Mouse (Mus musculus): ENCODE results near the gene Itpk1. TPM values are rescaled to one million over a fixed set of nuclear protein-coding genes. Genes with fewer than 3 reads are reported as not detected.

The Itpk1 gene
- polyA plus RNA-seq, 1 experiment from 2014 or later = 40.6 TPM

- 76% methylated on average over 3 of the region's 3 CpGs for WGBS
- H3K4me3 ChIP-seq (ENCODE audit: low read depth, low read length) = no peak overlapping the region
- H3K4me2 ChIP-seq (ENCODE audit: low read depth, low read length) = no peak overlapping the region
- no peaks in the 10 kb centered on the region for H3K9me3 ChIP-seq (ENCODE audit: control insufficient read depth, low read length)
- no peak for ATAC-seq (ENCODE audit: low read depth)
- H3K36me3 ChIP-seq (ENCODE audit: control insufficient read depth, insufficient read depth, low read length) = no peaks in the 10 kb centered on the region
- no peak overlapping the region for H3K27ac ChIP-seq (ENCODE audit: low read depth, low read length)
- no peaks in the 10 kb centered on the region for H3K27me3 ChIP-seq (ENCODE audit: control insufficient read depth, insufficient read depth, low read length)
- no peaks in the 10 kb centered on the region for H3K4me1 ChIP-seq (ENCODE audit: control insufficient read depth, insufficient read depth, low read length)
- H3K9ac ChIP-seq (replicated peaks; ENCODE audit: low read depth, low read length) = no peak overlapping the region
These were observed 27.6 kb downstream of the Itpk1 start for GRCm38 (mm10) chr12:102677089-102677488.

GRCm38 (mm10) chr12:102674556-102674955 is 30.2 kb downstream of the Itpk1 start:
- Histone ChIP-seq H3K9ac (replicated peaks; ENCODE audit: low read depth, low read length) (no peak overlapping the region), H3K27me3 (ENCODE audit: control insufficient read depth, insufficient read depth, low read length) (no peaks in the 10 kb centered on the region), H3K4me1 (ENCODE audit: control insufficient read depth, insufficient read depth, low read length) (0 out of 2 replicates have a peak, but pooled peaks cover 5% of the 10 kb centered on the region), H3K9me3 (ENCODE audit: control insufficient read depth, low read length) (no peaks in the 10 kb centered on the region), H3K4me3 (ENCODE audit: low read depth, low read length) (no peak overlapping the region), H3K36me3 (ENCODE audit: control insufficient read depth, insufficient read depth, low read length) (no peaks in the 10 kb centered on the region), H3K27ac (ENCODE audit: low read depth, low read length) (no peak overlapping the region), H3K4me2 (ENCODE audit: low read depth, low read length) (no peak overlapping the region)
- WGBS = 91% methylated on average over 10 of the region's 10 CpGs
- ATAC-seq (ENCODE audit: low read depth) = no peak

DNA sequence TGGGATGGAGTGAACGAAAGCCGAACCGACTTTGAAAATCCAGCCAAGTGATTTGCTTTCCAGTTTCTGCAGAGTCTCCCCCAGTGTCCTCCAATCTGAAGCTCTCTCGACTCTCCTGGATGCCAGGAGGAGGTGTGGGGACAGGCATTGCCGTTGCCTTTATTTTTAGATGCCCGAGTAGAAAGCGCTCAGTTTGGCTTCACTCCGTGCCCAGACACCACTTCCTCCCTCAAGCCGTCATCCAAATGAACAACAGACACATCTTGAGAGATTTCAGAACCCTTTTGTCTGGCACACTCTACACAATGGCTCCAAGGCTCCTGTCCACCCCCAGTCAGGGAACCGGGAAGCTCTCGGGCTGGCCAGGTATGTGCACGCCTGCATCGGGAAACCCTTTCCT is 30.6 kb downstream of the Itpk1 start:
- 96% methylated on average over 13 of the region's 13 CpGs for WGBS
- 0 out of 2 replicates have a peak, but pooled peaks cover 5% of the 10 kb centered on the region for H3K4me1 ChIP-seq (ENCODE audit: control insufficient read depth, insufficient read depth, low read length)
- no peaks in the 10 kb centered on the region for H3K27me3 ChIP-seq (ENCODE audit: control insufficient read depth, insufficient read depth, low read length)
- no peaks in the 10 kb centered on the region for H3K36me3 ChIP-seq (ENCODE audit: control insufficient read depth, insufficient read depth, low read length)
- no peak overlapping the region for H3K9ac ChIP-seq (replicated peaks; ENCODE audit: low read depth, low read length)
- no peak overlapping the region for H3K27ac ChIP-seq (ENCODE audit: low read depth, low read length)
- H3K9me3 ChIP-seq (ENCODE audit: control insufficient read depth, low read length) = no peaks in the 10 kb centered on the region
- no peak overlapping the region for H3K4me2 ChIP-seq (ENCODE audit: low read depth, low read length)
- ATAC-seq (ENCODE audit: low read depth) = no peak
- no peak overlapping the region for H3K4me3 ChIP-seq (ENCODE audit: low read depth, low read length)

DNA sequence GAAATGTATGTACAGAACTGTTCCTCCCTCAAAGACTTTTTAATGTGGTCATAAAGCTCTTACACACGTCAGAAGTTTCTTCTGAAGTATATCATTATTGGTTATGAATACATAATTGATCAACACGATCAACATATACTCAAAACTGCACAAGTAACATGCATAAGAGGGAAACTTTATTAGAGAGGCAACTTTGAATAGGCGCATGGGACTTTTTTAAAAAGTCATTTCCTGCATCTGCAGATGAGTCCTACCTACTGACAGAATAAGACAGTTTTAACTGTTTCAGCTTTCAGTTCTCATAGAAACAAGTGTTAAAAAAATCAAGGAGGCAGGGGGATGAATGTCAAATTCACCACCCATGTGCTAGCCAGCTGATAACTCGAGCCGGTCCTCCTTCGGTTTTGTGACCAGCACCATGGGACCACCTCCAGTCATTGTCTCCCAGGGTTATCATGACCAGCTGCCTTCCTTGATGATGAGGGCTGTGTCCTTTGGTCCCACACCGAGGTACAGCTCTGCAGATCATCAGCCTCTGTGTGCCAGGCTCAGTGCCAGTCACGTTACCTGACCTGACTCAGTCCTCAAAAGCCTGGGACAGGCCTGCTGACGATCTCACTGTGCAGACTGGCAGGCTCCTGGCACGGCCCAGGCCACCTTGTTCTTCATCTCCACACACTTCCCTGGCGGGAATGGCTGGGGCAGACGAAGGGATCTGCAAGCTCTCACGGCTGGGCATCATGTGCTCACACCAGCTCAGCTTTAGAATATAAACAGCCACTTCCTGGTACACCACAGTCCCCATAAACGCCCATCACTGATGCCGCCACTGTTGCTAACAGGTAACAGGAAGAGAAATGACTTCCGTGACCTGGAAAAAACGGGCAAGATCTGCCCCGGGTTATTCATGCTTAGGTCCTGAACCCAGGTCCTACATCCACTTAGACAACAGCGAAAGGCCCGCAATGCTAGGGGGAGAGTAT is 31.6 kb downstream of the Itpk1 start:
- H3K9ac ChIP-seq (replicated peaks; ENCODE audit: low read depth, low read length) = no peak overlapping the region
- no peak overlapping the region for H3K4me3 ChIP-seq (ENCODE audit: low read depth, low read length)
- ATAC-seq (ENCODE audit: low read depth) = no peak
- H3K4me1 ChIP-seq (ENCODE audit: control insufficient read depth, insufficient read depth, low read length) = 0 out of 2 replicates have a peak, but pooled peaks cover 5% of the 10 kb centered on the region
- no peak overlapping the region for H3K27ac ChIP-seq (ENCODE audit: low read depth, low read length)
- H3K9me3 ChIP-seq (ENCODE audit: control insufficient read depth, low read length) = no peaks in the 10 kb centered on the region
- H3K27me3 ChIP-seq (ENCODE audit: control insufficient read depth, insufficient read depth, low read length) = no peaks in the 10 kb centered on the region
- no peaks in the 10 kb centered on the region for H3K36me3 ChIP-seq (ENCODE audit: control insufficient read depth, insufficient read depth, low read length)
- H3K4me2 ChIP-seq (ENCODE audit: low read depth, low read length) = no peak overlapping the region
- WGBS = 92% methylated on average over 20 of the region's 20 CpGs

GRCm38 (mm10) chr12:102672176-102672575 is 32.6 kb downstream of the Itpk1 start:
- no peak for ATAC-seq (ENCODE audit: low read depth)
- Histone ChIP-seq H3K4me2 (ENCODE audit: low read depth, low read length) (no peak overlapping the region), H3K27ac (ENCODE audit: low read depth, low read length) (no peak overlapping the region), H3K9ac (replicated peaks; ENCODE audit: low read depth, low read length) (no peak overlapping the region), H3K4me3 (ENCODE audit: low read depth, low read length) (no peak overlapping the region), H3K36me3 (ENCODE audit: control insufficient read depth, insufficient read depth, low read length) (no peaks in the 10 kb centered on the region), H3K4me1 (ENCODE audit: control insufficient read depth, insufficient read depth, low read length) (0 out of 2 replicates have a peak, but pooled peaks cover 5% of the 10 kb centered on the region), H3K9me3 (ENCODE audit: control insufficient read depth, low read length) (no peaks in the 10 kb centered on the region), H3K27me3 (ENCODE audit: control insufficient read depth, insufficient read depth, low read length) (no peaks in the 10 kb centered on the region)
- WGBS = 73% methylated on average over 8 of the region's 8 CpGs

DNA sequence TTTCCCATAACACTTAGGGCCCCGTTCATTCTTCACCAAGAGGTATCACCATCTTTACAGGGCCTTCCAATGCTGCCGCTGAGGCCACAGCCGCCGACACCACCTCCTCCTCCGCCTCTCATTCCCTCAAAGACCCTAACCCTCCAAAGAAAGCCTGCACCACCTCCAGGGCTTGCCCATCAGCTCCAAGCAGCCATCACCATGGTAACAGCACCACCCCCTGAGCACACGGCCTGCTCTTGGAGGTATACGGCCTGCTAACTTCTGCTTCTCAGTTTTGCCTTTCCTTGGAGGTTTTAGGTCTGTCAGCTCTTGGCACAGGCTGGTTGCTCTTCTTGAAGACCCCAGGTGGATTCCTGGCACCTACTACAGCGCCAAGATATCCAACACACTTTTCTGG is 33.9 kb downstream of the Itpk1 start:
- Histone ChIP-seq H3K4me1 (ENCODE audit: control insufficient read depth, insufficient read depth, low read length) (0 out of 2 replicates have a peak, but pooled peaks cover 5% of the 10 kb centered on the region), H3K4me3 (ENCODE audit: low read depth, low read length) (no peak overlapping the region), H3K27me3 (ENCODE audit: control insufficient read depth, insufficient read depth, low read length) (no peaks in the 10 kb centered on the region), H3K9ac (replicated peaks; ENCODE audit: low read depth, low read length) (no peak overlapping the region), H3K4me2 (ENCODE audit: low read depth, low read length) (no peak overlapping the region), H3K27ac (ENCODE audit: low read depth, low read length) (no peak overlapping the region), H3K36me3 (ENCODE audit: control insufficient read depth, insufficient read depth, low read length) (no peaks in the 10 kb centered on the region), H3K9me3 (ENCODE audit: control insufficient read depth, low read length) (no peaks in the 10 kb centered on the region)
- no peak; the same call in 1 of the 2 replicates for ATAC-seq (ENCODE audit: low read depth)
- WGBS = 38% methylated on average over 8 of the region's 8 CpGs

- Histone ChIP-seq H3K4me2 (ENCODE audit: low read depth, low read length) (no peak overlapping the region), H3K4me3 (ENCODE audit: low read depth, low read length) (no peak overlapping the region), H3K27ac (ENCODE audit: low read depth, low read length) (no peak overlapping the region), H3K9ac (replicated peaks; ENCODE audit: low read depth, low read length) (no peak overlapping the region), H3K27me3 (ENCODE audit: control insufficient read depth, insufficient read depth, low read length) (no peaks in the 10 kb centered on the region), H3K9me3 (ENCODE audit: control insufficient read depth, low read length) (no peaks in the 10 kb centered on the region), H3K36me3 (ENCODE audit: control insufficient read depth, insufficient read depth, low read length) (no peaks in the 10 kb centered on the region), H3K4me1 (ENCODE audit: control insufficient read depth, insufficient read depth, low read length) (0 out of 2 replicates have a peak, but pooled peaks cover 2% of the 10 kb centered on the region)
- 90% methylated on average over 10 of the region's 10 CpGs for WGBS
- ATAC-seq (ENCODE audit: low read depth) = no peak
These were observed 39.1 kb downstream of the Itpk1 start for GRCm38 (mm10) chr12:102665465-102666202.

DNA sequence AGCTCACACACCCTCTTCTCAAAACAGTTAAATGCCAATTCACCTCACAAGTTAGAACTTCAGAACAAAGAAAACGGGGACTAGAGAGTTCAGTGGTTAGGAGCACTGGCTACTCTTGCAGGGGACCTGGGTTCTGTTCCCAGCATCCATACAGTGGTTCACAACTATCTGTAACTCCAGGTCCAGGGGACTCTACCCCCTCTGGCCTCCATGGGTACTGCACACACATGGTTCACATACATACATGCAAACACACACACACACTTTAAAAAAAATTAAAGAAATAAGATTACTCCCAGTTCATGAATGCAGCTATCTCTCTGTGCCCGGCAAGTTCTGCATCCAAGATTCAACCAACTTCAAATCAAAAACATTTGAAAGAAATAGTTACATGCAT is 40.7 kb downstream of the Itpk1 start:
- H3K27ac ChIP-seq (ENCODE audit: low read depth, low read length) = no peak overlapping the region
- 99% methylated on average over 2 of the region's 2 CpGs for WGBS
- H3K27me3 ChIP-seq (ENCODE audit: control insufficient read depth, insufficient read depth, low read length) = no peaks in the 10 kb centered on the region
- H3K9me3 ChIP-seq (ENCODE audit: control insufficient read depth, low read length) = no peaks in the 10 kb centered on the region
- no peak overlapping the region for H3K4me3 ChIP-seq (ENCODE audit: low read depth, low read length)
- H3K4me1 ChIP-seq (ENCODE audit: control insufficient read depth, insufficient read depth, low read length) = no peaks in the 10 kb centered on the region
- no peaks in the 10 kb centered on the region for H3K36me3 ChIP-seq (ENCODE audit: control insufficient read depth, insufficient read depth, low read length)
- H3K4me2 ChIP-seq (ENCODE audit: low read depth, low read length) = no peak overlapping the region
- ATAC-seq (ENCODE audit: low read depth) = no peak
- no peak overlapping the region for H3K9ac ChIP-seq (replicated peaks; ENCODE audit: low read depth, low read length)

All from neural tube, embryonic 14.5 days (tissue).